Mouse (Mus musculus) liver, embryonic 14.5 days (tissue): ENCODE data around the gene Car14. TPM values are rescaled to one million over a fixed set of nuclear protein-coding genes. Genes with fewer than 3 reads are reported as not detected.
A peak's percentile ranks its signal among the peaks of the same experiment; 100 is the strongest.

Experiments
- ATAC-seq: fragments of 200-750 bp; cut with Nextera tagmentation; 2 replicates; pipeline ENCODE4 v1.8.0; 2017; ENCODE audit warnings: moderate number of reproducible peaks, mild to moderate bottlenecking, moderate library complexity; ENCODE audit not compliant: insufficient read depth
- DNase-seq, 3 experiments: peaks; one replicate each; pipeline ENCODE4 v3.0.0-alpha.2; 2012 to 2013; ENCODE audit warnings: low read depth in 3 of 3, low spot score in 3 of 3
- H3K27ac ChIP-seq: fragments of 300-500 bp; sonication (generic); 2 replicates; pipeline ENCODE4 v1.5.1; 2014; ENCODE audit warnings: moderate library complexity, mild to moderate bottlenecking, control low read depth, inconsistent platforms
- H3K27me3 ChIP-seq: fragments of 300-500 bp; sonication (generic); 2 replicates; pipeline ENCODE4 v1.6.1; 2014; ENCODE audit warnings: mild to moderate bottlenecking, low read length, moderate library complexity; ENCODE audit not compliant: control insufficient read depth, insufficient read depth
- H3K36me3 ChIP-seq: fragments of 300-500 bp; sonication (generic); replicated peaks from 2 replicates; pipeline ENCODE4 v1.6.1; 2014; ENCODE audit warnings: low read depth; ENCODE audit not compliant: control insufficient read depth, insufficient read depth
- H3K4me1 ChIP-seq, 2 experiments: fragments of 200-500 bp in 1 of 2; fragments of 300-500 bp in 1 of 2; sonication (generic) in 1 of 2; replicated peaks; 2 replicates each; pipeline ENCODE4 v1.6.1; 2012 to 2014; ENCODE audit warnings: antibody characterized with exemption in 1 of 2, inconsistent platforms in 1 of 2, low read length in 1 of 2; ENCODE audit not compliant: control insufficient read depth in 2 of 2, insufficient read depth in 2 of 2
- H3K4me2 ChIP-seq: fragments of 300-500 bp; sonication (generic); 2 replicates; pipeline ENCODE4 v1.6.1; 2014; ENCODE audit warnings: low read depth, mild to moderate bottlenecking, control low read depth, moderate library complexity
- H3K4me3 ChIP-seq, 2 experiments: fragments of 200-500 bp in 1 of 2; fragments of 300-500 bp in 1 of 2; sonication (generic) in 1 of 2; 2 replicates each; pipeline ENCODE4 v1.5.1; 2012 to 2014; ENCODE audit warnings: low read depth in 2 of 2, low read length in 2 of 2, mild to moderate bottlenecking in 2 of 2, control low read depth in 1 of 2, inconsistent platforms in 1 of 2, moderate library complexity in 1 of 2; ENCODE audit not compliant: insufficient read depth in 1 of 2
- H3K9ac ChIP-seq: fragments of 300-500 bp; sonication (generic); replicated peaks from 2 replicates; pipeline ENCODE4 v1.6.1; 2014; ENCODE audit warnings: mild to moderate bottlenecking, control low read depth, moderate library complexity
- H3K9me3 ChIP-seq: fragments of 300-500 bp; sonication (generic); 2 replicates; pipeline ENCODE4 v1.6.1; 2016; ENCODE audit warnings: low read length, mixed read lengths; ENCODE audit not compliant: control insufficient read depth
- CTCF ChIP-seq: IDR thresholded peaks from 2 replicates; pipeline ENCODE4 v1.5.1; 2016; ENCODE audit warnings: antibody characterized with exemption, low read depth, control low read depth
- EP300 ChIP-seq: IDR thresholded peaks from 2 replicates; pipeline ENCODE4 v1.6.1; 2016; ENCODE audit warnings: antibody characterized with exemption, low read depth
- WGBS: fragments of 180-500 bp; shearing (Covaris S2); extraction: QIAGEN DNeasy Blood & Tissue Kit; methylation state at CpG from one replicate; pipeline ENCODE4 v1.1.7; 2014; ENCODE audit not compliant: insufficient replicate concordance; 5-methylcytosine and 5-hydroxymethylcytosine counted together
- polyA plus RNA-seq, 2 experiments: library from polyadenylated mRNA; depleted of rRNA in 1 of 2; stranded (reverse) in 1 of 2; unstranded in 1 of 2; fragments of >200 nt; fragmentation: Nextera tagmentation in 1 of 2; extraction: Ambion mirVana in 1 of 2; gene quantifications; 2 replicates each; pipeline versions ENCODE4 v1.2.1 to v1.2.3; 2012 to 2014

The Car14 gene
- polyA plus RNA-seq, 2 experiments: 5.3 to 11.1 TPM

DNA sequence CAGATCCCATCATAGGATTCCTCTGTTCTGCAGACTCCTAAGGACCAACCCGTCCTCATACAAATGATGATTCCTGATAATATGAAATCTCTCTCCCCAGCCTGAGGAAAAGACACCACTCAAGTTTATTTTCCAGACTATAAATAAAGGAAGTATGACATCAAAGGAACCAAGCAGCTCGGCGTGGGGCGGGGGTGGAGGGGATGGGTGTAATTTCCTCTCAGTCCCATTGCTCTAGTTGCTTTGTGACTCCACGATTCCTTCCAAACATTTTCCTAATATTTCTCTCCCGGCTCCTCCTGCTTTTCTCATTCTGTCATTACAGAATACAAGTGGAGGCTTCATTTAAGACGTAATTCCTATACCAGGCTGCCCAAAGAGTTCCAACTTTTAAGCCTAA lies 11.4 kb downstream of the Car14 start:
- Histone ChIP-seq H3K27ac (no peak overlapping the region; the same call in 1 of the 2 replicates), H3K9me3 (no peaks in the 10 kb centered on the region), H3K36me3 (no peaks in the 10 kb centered on the region), H3K27me3 (no peaks in the 10 kb centered on the region; the same call in 1 of the 2 replicates), H3K4me3 (peak overlapping the region; percentile 63 to 74), H3K4me2 (peak overlapping the region; percentile 85), H3K9ac (peak overlapping the region; percentile 59), H3K4me1 (peaks cover 15 to 29% of the 10 kb centered on the region in 2 experiments)
- no peak for TF ChIP-seq CTCF
- TF ChIP-seq EP300: no peak
- ATAC-seq: no peak
- no peak for DNase-seq
- WGBS: 14% methylated on average over 7 of the region's 7 CpGs

DNA sequence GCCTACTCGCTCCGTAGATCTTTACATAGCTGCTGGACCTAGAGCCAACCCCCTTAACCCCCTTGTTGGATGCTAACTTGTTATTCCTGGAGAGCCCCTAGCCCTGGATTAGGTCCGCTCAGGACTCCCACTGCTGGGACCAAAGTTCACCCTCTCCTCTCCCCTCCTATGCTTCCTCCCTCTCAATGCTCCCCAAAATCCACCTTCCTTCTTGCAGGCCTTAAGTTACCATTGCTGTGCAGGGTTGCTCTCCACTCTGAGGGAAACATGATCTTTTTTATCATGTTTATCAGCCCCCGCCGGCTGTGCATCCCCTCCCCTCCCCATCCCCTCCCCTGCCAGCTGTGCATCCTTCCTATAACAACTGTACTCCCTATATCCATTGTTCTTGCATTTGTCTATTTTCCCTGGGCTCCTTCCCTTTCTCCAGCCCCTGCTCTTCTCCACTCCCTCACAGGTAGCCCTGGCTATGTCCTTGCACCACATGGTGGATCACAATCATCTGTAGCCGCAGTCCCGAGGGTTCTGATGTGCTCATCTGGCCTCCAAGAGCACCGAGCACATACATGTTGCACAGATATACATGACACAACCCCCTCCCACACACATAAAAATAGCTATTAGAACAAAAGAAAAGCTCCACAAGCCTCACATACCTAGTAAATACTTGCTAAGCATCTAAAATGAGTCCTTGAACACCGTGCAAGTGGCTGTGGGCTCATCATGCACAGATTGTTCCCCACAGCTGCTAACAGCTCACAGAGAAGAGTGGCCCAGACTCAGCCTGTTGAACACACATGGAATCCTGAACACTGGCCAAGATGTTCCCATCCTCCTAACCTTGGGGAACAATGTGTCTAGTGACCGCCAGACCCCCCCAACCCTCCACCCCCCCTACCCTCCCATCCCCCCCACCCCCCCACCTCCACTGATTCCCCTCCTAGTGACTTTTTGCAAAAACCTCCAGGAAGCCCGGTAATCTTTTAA lies 12.1 kb downstream of the Car14 start:
- no peak for ATAC-seq
- Histone ChIP-seq H3K9me3 (no peaks in the 10 kb centered on the region), H3K4me2 (peak overlapping the region; percentile 42), H3K4me1 (peaks cover 15 to 29% of the 10 kb centered on the region in 2 experiments), H3K27me3 (no peaks in the 10 kb centered on the region; the same call in 1 of the 2 replicates), H3K27ac (no peak overlapping the region), H3K36me3 (no peaks in the 10 kb centered on the region), H3K4me3 (no peak overlapping the region; a peak in 1 of 4 replicates), H3K9ac (no peak overlapping the region)
- TF ChIP-seq EP300: no peak
- no peak for TF ChIP-seq CTCF
- no peak for DNase-seq
- 29% methylated on average over 11 of the region's 11 CpGs for WGBS

DNA sequence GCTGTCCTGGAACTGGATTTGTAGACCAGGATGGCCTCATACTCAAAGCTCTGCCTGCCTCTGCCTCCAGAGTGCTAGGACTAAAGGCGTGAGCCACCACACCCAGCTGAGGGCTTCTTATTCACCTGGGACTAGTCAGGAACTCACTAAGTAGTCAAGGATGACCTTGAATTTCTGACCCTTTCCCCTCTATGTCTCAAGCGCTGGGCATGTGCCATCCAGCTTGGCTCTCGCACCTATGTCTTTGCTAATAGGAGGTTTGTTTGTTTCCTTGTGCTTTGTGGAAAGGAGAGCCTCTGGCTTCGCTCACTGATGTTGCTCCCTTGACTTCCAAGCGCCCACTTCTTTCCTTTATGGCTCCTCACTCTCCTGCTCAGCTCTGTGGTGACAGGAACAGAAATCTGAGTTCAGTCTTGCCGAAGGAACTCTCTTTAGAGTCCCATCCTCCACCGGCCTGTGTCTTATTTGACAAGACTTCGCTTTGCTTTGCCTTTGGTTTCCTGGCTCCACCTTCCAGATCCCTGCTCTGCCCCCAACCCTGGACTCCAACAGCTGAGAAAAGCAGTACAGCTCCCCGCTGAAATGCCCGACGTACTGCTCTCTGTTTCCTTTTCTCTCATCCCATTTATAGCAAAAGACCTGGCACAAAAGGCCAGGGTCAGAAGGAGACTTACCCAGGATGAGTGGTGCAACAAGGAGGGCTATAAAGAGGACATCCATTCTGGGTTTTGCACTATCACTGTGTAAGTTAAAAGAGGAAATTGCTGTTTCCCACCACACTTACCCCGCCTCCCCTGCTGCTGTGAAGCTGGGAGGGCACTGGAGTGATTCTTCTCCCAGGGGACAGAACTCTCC lies 13.1 kb downstream of the Car14 start, which contains the start of gene BC028528:
BC028528 (minus strand) TSS at position 795 of the 855 bp plus-strand sequence.
- Histone ChIP-seq H3K4me2 (peak within 1 kb of the TSS; percentile 42), H3K4me3 (peak within 1 kb of the TSS; percentile 6 to 32; a peak in 2 of 4 replicates), H3K4me1 (peaks cover 15 to 29% of the 10 kb centered on the region in 2 experiments), H3K27ac (no peak within 1 kb of the TSS; the same call in none of the 2 replicates), H3K9ac (peak within 1 kb of the TSS; percentile 1), H3K36me3 (no peaks in the 10 kb centered on the region), H3K27me3 (no peaks in the 10 kb centered on the region; the same call in 1 of the 2 replicates), H3K9me3 (no peaks in the 10 kb centered on the region)
- no peak for DNase-seq
- ATAC-seq: no peak
- 20% methylated on average over 12 of the region's 12 CpGs for WGBS
- no peak for TF ChIP-seq CTCF
- TF ChIP-seq EP300: no peak

DNA sequence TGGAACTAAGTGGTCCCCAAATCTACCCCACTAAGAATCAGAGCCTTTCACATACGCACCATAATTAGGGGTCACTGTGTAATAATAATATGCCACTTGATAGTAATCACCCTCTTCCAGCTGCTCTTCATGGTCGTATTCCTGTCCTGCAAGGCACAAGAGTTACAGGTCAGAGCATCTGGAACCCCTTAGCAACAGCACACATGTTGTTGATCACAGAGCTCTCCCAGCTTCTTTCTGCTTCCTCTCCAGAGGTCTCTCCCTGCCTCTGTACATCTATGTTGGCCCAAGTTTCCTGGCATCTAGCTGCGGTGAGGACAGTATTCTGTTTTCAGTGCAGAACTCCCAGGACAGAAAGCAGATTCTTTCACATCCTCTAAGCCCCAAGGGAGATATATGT lies 14.8 kb downstream of the Car14 start:
- no peak overlapping the region for H3K4me2 ChIP-seq
- H3K9ac ChIP-seq: no peak overlapping the region
- H3K36me3 ChIP-seq: no peaks in the 10 kb centered on the region
- DNase-seq (no peak), ATAC-seq (no peak)
- no peak overlapping the region for H3K4me3 ChIP-seq
- H3K9me3 ChIP-seq: no peaks in the 10 kb centered on the region
- TF ChIP-seq CTCF: no peak
- TF ChIP-seq EP300: no peak
- H3K27ac ChIP-seq: no peak overlapping the region
- no peaks in the 10 kb centered on the region; the same call in 1 of the 2 replicates for H3K27me3 ChIP-seq
- peaks cover 11 to 22% of the 10 kb centered on the region in 2 experiments for H3K4me1 ChIP-seq
- 66% methylated on average over 3 of the region's 3 CpGs for whole genome bisulfite sequencing
